Mouse (Mus musculus) adrenal gland, adult 18-20 months (tissue): ENCODE measurements around the gene Akr1c18. TPM values are rescaled to one million over a fixed set of nuclear protein-coding genes. Genes with fewer than 3 reads are reported as not detected.
A peak's percentile ranks its signal among the peaks of the same experiment; 100 is the strongest.

Source experiments
- DNase-seq, 2 experiments: peaks; one replicate each; pipeline ENCODE4 v3.0.0; 2021 to 2022; ENCODE audit warnings: low spot score in 2 of 2
- total RNA-seq, 2 experiments: library from RNA; stranded (reverse); gene quantifications; 1 replicate in 1 of 2; 2 replicates in 1 of 2; pipeline ENCODE4 v1.2.3; 2021

Gene Akr1c18
- total RNA-seq, 2 experiments from 2014 or later: 0.74 to 3,425 TPM

GRCm38 (mm10) chr13:4110281-4111188, 39.9 kb downstream of the Akr1c18 start:
- peak; percentile 36 to 41 for DNase-seq

GRCm38 (mm10) chr13:4102721-4103120, 47.7 kb downstream of the Akr1c18 start:
- no peak for DNase-seq

- DNase-seq: no peak
These were observed 48.8 kb downstream of the Akr1c18 start for GRCm38 (mm10) chr13:4101691-4102090.

Other genes starting within 250 kb of the Akr1c18 start
- gene Net1, start 232.4 kb downstream of the Akr1c18 start, total RNA-seq: 100 to 1,000 TPM; 130 to 236 TPM
- gene Tubal3, start 232.4 kb downstream of the Akr1c18 start, total RNA-seq: not detected
- not detected for gene Ucn3, start 205.3 kb downstream of the Akr1c18 start, total RNA-seq
- gene Akr1c14, start 101.6 kb downstream of the Akr1c18 start, total RNA-seq: 1 to 10 TPM; 1.9 to 2.4 TPM
- 10 to 100 TPM in 1 of 2 experiments, 1 to 10 TPM in 1; 8.7 to 18.3 TPM for gene Akr1c13, start 40.5 kb upstream of the Akr1c18 start, total RNA-seq
- under 1 TPM; 0.23 to 0.77 TPM for gene Akr1c19, start 78.0 kb upstream of the Akr1c18 start, total RNA-seq
- gene Akr1c12, start 128.8 kb upstream of the Akr1c18 start, total RNA-seq: not detected